Mouse (Mus musculus) c-Kit-negative CD71-positive TER-119-positive erythroid progenitor cells, embryonic 14.5 days (primary cell): ENCODE measurements around the gene Fto.

Experiments
- DNase-seq: peaks from one replicate; pipeline ENCODE4 v3.0.0-alpha.2; 2013; ENCODE audit warnings: low read depth, low spot score

Gene Fto

DNA sequence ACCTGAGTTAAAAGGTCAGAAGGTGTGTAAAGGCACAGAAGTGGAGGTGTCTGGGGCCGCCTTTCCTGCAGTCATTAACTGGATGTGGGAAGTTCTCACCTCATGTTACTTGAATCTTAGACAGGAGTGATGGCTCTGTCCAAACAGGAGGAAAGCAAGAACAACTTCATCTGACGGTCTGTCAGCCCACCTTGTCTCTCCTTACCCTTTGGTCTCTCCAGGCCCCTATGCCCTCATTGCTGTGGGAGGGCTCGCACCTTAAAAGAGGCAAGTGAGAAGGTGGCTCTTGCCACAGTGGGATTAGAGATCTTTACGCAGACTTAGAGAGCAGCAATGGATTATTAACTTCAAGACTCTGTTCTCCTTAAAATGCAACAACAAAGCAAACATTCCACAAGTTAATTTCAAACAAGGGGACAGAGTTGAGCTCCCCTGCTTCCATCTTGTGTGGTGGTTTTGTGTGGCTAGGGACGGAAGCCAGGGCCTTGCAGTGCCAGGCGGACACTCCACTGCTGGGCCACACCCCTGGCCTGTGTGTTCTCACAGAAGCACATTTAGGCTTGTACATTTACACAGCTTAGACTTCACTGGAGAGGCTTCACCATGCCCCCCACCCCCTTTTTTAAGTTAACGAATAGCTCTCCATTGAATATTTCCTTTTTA, 135.5 kb downstream of the Fto start:
- no peak for DNase-seq

DNA sequence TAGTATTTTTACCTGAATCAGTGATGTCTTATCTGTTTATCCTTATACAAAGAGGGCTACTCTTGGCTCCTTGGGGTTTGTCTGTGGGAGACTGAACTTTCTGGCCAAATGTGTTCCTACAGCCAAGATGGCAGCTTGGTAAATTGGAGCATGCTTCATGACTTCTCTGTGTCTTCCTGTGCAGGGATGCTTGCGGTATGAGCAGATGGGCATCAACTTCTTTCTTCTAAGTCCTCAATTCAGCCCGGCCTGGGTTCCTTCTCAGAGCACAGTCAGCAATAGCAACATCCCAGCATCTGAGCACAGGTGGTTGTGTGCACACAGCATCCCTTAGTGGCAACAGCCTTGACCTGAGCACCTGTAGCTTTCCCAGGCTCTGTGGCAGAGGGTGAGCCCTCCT, 141.6 kb downstream of the Fto start:
- DNase-seq: no peak

DNA sequence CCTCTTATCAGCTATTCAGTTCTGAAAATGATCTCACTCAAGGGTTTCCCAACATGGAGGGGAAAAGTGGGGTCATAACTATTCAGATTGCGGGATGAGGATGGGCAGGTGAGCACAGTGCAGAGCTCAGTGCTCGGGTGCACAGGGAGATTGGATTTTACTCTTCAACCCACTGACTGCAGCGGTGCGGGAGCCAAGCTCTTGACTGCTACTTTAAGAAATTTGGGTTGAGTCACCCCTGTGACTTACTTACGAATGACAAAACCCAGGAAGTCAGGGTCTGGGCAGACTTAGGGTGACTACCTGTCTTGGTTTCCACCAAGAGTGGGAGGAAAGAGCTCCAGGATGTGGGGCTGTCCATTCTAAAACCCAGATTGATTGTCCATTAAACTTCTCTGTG, 142.3 kb downstream of the Fto start:
- DNase-seq: no peak

DNA sequence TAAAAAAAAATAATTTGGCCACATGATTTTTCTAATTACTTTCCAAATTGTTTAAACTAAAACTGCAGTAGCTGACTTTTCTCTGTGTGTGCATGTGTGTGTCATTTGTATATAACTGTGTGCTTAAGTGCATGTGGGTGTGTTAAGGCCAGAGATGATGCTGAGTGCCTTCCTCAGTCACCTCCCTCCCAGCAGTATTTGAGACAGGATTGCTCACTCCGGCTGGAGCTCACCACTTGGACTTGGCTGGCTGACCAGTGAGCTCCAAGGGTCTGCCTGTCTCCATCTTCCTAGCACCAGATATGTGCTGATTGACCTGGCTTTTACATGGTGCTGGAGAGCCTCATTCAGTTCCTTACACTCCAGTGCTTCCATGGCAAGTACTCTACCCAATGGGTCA, 144.7 kb downstream of the Fto start:
- no peak for DNase-seq

DNA sequence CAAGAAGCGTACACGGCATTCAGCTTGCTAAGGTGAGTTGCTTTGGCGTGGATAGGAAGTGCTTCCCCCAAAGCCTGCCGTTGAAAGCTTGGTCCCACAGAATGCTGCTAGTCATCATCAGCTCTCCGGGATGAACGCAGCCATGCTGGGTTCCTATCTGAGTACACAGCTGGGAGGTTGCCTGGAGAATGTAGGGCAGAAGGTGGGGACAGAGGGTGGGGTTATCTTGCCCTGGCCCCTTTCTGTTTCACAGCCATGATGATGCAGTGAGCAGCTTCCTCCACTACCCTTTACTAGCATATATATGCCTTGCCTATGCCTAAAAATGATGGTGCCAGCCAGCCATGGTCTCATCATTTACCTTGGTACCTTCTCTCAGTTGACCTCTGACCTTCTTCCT, 147.6 kb downstream of the Fto start:
- DNase-seq: no peak

DNA sequence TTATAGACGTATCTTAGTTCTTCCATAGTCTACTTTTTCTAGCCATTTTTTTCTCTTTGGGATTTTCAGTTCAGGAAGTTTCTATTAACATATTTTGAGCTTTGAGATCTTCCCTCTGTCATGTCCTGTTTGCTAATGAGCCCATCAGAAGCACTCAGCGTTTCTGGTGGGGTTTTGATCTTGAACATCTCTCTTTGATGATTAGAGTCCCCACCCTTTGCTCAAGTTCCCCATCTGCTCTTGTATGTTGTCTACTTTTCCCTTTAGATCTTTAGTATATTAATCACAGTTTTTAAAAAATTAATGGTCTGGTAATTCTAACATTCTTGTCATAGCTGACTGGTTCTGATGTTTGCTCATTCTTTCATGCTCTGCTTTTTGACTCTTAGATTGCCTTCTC, 150.4 kb downstream of the Fto start:
- DNase-seq: no peak

DNA sequence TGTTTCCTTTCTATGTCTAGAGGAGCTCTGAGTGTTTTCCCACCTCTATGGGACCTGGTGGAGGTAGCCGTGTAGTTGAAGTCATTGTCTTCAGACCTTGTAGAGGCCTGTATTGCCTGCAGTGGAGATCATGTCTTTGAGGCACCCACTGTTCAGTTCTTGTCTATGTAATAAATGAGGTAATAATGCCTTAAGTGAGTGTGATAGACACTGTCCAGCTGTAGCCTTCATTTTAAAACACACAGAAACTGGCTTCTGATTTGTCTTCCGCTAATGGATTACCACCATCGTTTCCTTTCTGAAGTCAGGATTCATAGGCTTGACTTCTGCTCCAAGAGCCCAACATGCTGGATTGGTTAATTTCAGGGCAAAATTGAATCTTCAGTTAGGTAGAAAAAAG, 154.1 kb downstream of the Fto start:
- no peak for DNase-seq

DNA sequence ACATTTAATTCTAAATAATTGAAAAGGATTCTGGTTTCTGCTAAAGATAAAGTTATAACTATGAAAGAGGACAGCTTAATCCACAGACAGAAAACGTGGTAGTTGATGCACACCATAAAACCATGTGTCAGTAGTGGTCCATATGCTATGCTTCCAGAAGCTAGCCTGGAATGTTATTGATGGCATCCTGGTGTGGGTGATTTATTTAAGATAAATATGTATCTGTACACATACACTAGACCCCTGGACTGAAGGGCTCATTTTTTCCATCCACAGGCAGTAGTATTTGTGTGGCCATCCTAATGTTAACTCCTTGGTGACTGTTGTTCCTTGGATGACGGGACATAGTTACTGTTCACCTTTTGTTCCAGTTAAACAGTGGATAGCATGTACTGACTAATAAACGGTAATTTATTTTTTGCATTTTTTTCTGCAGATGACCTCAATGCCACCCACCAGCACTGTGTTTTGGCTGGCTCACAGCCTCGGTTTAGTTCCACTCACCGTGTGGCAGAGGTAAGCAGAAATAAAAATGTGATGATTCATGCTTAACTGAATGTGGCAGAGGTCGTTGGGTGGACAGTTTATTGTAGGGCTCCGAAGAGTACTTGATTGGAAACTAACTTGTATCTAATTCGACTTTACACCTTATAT, 154.7 kb downstream of the Fto start:
- DNase-seq: no peak

DNA sequence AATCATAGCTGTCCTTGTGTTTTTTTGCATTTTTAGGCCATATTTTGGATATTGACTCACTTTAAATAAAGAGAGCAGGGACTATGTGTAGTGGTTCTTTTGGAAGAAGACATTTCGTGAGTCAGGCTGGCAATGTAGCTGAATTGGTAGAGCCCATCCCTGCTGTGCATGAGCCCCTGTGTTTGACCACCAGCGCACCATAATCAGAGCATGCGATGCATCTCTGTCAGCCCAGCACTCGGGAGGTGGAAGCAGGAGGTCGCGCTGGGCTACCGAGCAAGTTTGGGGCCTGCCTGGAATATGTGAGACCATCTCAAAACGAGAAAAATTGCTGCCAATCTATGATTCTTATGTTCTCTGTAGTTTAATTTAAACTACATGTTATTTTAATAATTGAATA, 156.1 kb downstream of the Fto start:
- DNase-seq: no peak

DNA sequence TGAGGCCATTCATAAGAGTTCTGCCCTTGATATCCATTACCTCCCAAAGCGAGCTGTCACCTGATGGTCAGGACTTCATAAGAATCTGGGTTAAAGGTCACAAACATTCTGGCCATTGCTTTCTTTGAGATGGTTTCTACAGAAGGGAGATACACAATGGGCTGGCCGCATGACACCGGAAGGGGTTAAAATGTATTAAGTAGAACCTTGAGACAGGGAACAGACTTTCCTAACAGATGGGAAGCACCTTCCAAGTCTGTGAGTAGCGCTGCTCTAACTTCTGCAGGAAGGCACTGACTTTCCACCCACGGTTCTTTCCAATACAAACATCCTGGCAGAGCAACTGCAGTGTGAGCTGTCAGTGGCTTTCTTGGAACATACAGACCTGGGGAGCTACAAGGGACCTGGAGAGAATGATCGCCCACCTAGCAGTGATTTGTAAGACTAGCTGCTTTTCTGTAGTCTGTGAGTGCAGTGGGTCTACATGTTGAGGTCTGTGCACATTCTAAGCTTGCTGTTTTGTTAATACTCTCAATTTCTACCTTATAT, 161.5 kb downstream of the Fto start:
- no peak for DNase-seq

DNA sequence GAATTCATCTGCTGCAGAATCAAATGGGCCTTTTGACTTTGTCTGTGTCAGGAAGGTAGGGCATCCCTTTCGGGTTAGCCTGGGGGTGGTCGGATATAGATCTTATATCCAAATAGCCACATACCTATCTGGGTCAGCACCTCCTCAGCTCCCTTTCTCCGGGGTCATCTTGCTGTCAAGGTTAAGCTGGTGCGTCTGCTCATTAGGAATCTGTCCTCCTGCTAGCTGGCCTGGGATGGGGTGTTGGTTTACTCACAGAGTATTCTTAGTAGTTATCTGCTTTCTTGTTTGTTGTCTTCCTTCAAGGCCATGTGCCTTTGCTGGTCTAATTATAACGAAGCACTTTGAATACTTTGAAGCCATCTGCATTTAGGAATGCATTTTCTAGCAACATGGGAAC, 163.7 kb downstream of the Fto start:
- DNase-seq: no peak

DNA sequence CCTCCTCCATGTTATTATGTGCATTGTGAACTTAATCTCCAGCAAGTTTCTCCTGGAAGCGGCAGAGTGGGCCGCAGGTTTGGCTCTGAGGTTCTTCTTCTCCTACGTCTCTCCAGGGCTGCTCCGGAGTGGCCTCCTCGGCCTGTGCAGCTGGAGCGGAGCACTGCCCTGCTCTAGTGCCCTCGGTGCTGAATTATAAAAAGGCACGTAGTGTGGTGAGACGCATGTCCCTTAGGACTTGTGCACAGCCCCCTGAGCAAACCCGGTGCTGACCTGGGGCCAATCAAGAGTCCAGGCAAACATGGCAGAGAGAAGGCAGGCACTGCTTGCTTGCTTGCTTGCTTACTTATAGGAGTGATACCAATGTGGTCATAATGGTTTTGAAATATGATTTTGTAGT, 164.1 kb downstream of the Fto start:
- DNase-seq: no peak

DNA sequence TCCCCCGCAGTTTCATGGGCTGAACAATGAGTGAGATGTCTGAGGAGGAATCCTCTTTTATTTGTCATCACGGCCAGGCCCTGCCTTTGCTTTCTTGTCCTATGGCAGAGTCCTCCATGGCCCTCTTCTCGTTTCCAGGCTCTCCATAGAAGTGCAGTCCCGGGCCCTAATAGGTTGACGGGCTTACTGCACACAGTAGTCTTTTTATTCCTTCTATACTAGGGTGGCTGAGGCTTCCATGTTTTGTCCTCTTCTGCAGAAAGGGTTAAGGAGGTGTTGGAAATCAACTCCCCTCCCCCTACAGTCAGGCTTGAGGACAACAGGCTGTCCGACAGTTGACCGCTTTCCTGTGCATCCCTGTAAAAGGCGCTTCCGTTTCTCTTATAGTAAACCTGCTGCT, 169.2 kb downstream of the Fto start:
- no peak for DNase-seq

DNA sequence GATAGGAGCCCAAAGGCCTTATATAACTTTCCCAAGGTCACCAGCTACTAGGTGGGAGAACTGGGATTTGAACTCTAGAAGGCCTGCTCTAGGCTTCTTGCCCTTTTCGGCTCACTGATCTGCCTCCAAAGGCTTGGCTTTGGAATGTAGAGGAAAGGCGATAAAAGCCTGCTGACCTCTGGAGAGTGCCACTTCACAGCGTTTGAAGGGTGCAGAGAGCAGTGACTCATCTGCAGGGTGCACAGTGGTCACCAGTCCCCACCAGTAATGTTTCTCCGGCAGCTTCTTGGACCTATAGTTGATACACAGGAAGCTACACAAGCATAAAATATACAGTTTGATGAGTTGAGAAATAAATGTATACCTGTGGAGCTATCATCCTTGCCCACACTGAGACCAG, 173.1 kb downstream of the Fto start:
- no peak for DNase-seq

DNA sequence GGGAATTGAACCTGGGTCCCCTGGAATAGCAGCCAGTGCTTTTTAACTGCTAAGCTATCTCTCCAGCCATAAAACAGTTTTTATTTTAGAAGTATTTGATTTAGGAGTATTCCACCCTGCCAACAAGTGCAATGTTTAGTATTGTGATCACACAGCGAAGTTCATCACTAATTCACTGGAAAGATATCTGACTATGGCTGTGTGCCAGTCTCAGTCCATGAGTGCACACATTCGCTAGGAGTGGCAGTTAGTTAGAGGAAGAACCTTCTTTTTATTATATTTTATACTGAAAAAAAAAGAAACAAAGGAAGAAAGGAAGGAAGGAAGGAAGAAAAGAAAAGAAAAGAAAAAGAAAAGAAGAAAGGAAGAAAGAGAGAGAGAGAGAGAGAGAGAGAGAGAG, 174.1 kb downstream of the Fto start:
- no peak for DNase-seq

DNA sequence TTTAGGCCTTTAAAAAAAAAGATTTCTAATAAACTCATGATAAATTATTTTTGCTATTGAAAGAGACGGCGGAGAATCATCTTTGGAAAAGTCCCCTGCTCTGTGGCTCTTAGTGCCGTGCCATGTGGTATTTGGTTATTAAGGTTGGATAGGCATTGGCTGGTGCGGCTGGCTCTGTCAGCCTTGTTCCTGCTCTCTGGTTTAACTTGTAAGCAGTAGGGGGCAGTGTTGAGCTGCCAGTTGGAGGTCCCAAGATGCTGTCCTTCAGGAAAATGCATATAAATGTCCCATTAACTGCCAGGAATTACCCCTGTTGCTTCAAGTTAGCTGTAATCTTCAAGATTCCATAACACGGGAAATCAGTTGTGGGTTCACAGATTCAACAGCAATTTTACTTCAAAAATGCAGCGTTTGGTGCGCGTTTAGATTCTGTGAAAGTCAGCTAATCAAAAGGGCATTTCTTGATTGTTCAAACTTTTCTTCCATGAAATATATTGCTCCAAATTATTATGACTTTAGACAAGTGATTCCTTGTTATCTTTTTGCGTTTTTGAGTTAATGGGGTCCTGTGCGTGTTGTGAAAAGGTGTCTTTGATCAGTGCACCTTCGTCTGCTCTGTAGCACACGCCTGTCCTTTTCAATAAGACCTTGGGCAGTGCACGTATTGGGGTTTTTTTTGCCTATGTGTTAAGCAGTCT, 174.9 kb downstream of the Fto start:
- peak; percentile 8 for DNase-seq

DNA sequence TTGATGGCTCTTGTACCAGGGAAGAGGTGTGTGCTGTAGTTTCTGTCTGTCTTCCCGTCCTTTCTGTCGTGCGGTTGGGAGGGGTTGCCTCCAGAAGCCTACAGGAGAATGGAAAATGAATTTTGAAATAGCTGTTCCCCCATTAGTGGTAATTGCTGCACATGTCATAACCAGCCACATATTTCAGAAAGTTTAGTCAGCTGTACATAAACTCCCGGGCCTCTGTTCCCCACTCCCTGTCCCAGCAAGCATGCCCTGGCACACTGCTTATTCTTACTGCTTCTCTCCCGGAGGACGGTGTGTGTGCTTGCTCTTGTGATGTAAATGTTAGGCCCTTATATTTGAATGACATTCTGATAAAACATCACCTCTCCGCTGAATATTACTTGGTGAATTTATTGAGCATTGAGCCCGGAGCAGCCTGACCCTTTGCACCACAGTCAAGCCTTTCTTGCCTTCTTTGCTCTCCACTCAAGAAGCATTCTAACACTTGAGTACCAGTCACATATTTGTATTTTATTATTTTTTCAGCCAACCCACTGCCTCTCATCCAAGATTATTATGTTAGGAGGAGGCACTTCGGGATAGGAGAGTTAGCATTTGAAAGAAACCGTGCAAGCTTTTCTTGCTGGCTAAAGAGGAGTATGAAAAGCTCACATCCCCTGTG, 175.6 kb downstream of the Fto start:
- no peak for DNase-seq

DNA sequence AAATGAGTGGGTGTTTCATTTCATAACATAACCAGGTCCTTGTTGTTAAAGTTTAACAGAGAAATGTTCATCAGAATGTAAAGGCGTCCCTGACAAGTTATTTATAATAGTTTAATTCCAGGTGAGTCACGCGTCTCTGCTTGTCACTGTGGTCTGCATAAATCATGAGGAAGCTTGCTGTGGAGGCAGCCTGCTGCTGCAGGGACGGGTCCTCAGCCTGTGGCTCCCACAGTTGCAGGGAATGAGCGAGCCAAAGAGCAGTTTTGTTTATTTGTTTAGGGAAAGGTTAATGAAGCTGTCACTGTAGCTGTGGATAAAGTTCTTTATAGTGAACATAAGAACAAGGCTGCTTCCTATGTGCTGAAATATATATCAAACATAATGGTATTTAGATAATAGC, 176.7 kb downstream of the Fto start:
- DNase-seq: no peak

DNA sequence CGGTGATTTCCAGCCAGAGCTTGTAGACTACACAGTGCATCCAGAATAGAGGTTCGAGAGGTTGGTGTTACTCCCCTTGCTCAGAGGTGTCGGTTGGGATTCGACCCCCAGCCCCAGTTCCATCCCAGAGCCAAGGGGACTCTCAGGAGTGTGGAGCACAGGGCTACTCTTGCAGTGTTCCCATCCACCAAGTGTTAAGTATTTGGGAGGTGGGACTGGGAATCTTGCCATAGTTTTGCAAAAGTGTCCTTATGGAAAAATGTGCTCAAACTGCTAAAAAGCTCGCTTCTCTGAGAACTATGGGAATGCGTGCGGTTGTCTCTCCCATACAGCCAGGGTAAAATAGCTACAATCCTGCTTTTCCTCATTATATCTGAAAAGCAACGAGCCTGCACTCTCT, 180.0 kb downstream of the Fto start:
- DNase-seq: no peak

DNA sequence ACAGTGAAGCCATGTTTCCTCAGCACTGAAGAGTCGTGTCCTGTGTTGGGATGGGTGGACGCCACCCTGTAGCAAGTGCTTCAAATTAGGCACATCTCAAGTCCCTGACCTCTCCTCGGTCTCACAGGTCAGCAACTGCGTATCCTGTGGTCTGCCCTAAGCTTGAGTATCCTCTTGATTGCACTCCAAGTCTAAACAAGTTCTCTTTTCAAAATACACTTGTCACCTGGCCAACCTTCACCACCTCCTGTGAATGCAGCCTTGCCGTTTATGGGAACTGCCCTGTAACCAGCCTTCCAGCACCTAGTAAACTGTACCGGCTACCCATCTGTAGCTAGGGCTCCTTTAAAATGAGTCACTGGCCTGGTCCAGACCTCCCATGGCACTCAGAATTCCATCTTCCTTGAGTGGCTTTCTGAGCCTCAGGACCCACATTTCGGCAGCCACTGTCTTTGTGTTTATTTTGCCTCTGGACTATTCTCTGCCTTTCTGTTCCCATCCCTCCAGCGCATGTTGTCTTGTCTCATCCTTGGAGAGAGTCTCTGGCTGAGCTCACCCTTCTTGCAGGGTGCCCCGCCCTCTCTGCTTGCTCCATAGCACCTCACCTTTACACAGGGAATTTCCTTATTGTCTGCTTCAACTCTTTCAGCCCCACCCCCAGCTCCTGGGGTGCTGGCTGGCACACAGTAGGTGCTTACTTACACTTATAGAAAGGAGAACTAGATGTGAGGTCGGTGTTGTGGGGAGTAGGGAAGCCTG, 181.4 kb downstream of the Fto start:
- no peak for DNase-seq

DNA sequence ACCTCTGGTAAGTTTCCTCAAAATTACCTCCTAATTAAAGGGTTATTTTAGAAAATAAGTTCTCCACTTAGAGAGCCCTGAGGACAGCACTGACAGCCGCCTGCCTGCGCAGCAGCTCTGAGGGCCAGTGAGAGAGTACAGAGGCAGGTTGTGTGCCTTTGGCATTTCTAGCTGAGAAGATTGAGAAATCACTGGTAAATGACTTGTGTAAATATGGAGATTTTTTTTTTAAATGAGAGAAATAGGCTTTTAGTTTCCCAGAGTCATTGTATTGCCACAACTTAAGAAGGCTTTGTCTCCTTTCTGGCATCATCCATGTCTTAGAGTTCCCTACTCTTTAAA, 181.9 kb downstream of the Fto start:
- DNase-seq: no peak

DNA sequence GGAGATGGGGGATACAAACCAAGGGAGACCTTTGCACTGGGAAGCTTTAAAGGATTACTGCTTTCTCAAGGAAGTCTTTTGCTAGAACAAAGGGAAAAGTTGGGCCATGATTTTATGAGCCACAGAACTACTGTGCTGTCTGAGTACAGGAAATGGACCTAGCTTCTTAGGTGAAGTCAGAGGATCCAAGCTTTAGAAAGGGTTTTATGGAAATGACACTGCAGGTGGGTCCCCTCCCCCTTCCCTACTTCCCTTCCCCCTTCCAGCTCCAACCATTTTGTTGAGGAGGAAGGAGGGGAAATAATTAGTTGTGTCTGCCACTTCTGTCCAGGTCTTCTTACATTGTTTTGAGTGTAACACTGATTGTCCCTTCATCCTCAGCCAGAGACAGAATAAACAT, 182.7 kb downstream of the Fto start:
- no peak for DNase-seq
